Mouse (Mus musculus) testis, postnatal 14 days (tissue): ENCODE measurements around the gene Hoxa7.

ENCODE experiments used
- DNase-seq: peaks from one replicate; pipeline ENCODE4 v3.0.0; 2021; ENCODE audit warnings: low spot score

Hoxa7 gene

GRCm38 (mm10) chr6:52196811-52197210 lies 24.8 kb downstream of the Hoxa7 start:
- no peak for DNase-seq

DNA sequence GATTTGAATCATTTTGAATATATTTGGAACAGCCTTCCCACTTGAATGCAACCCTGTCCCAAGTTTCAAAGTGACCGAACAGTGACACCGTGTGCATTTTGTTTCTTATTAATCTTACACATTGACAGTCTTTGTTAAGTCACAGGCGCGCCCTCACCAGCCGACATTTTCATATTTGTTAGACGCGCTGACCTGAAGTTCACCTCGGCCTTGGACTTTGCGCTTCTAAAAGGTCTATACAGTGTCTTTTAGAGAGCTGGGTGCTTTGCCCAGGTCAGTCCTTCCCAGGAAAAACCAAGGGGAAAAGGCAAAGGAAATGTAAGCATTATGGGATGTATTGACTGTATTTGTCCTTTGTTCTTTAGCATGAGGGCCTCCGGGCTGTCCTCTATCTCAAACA lies 27.0 kb downstream of the Hoxa7 start:
- no peak for DNase-seq

DNA sequence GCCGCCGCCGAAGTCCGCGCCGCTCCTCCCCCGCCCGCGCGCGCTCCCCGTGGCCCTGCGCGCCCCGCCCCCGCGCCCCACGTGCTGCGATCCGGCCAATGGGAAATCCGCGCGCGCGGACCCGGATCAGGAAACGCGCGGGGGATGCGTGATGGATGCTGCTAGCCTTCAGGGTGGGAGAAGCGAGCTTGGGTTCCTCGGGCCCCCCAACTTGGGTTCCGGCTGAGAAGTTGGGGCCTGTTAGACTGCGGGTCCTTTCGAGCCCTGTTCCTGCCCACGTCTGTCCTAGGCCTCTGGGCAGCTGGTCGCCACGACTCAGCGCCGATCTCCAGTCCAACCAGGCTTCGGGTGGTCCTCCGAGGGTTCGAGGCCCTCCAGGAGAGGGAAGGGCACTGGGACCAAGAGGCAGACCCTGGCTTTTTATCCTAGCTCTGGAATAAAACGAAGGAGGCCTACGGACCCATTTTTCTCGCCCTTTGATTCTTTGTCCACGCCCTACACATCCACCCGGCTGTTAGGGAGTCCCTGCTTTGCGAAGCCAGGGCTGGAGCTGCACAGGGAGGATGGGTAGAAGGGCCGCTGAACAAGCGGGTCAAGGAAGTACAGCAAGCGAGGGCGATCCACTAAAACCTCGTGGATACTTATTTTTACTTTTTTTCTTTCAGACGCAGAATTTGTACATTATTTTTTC lies 29.6 kb downstream of the Hoxa7 start:
- peak; percentile 89 for DNase-seq

DNA sequence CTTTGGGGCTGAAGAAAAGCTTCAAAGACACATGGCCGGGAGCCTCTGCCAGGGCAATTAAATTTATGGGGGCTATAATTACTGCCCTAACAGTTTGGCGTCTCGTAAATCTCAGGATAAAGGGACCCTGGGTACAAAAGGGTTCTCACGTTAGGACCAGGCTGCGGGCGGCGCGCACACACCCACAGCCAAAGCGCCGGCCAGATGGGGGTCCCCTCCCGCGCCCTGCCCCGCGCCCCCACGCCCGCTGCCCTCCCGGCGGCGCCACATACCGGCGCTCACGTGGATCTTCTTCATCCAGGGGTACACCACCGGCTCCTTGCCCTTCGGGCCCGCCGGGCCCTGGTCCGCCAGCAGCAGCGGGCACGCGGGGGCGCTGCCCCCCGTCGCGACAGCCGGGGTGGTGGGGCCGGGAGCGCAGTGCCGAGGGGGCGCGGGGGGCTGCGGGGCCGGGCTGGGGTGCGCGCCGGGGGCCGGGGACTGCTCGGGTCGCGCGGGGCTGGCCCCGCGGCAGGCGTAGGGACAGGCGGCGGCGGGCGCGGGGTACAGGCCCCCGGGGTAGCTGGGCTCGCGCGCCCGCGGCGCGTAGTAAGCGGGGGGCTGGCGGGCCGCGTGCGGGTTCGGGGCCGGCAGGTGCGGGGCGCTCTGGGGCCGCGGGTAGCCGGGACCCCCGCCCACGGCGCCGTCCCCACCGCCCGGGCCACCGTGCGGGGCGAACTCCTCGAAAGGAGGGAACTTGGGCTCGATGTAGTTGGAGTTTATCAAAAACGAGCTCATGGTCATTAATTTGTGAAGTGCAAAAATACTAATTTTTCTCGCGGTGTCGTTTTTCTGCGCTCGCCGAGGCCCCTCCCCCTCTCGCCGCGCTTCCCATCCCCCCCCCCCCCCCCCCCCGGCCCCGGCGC lies 30.5 kb downstream of the Hoxa7 start, which contains the start of gene Hoxa4:
Gene Hoxa4 (minus strand): TSS at position 848 of the 905 bp plus-strand sequence.
- DNase-seq, result no peak

DNA sequence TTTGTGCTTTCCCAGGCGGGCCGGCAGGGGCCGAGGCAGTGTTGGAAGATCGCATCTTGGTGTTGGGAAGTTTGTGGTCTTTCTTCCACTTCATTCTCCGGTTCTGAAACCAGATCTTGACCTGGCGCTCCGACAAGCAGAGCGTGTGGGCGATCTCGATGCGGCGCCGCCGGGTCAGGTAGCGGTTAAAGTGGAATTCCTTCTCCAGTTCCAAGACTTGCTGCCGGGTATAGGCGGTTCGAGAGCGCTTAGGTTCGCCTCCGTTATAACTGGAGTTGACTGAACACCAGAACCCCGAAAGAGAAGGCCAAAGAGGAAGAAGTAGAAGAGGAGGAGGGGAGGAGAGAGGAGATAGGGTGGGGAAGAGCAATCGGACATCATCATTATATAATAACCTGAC lies 31.2 kb downstream of the Hoxa7 start:
- DNase-seq, result no peak

DNA sequence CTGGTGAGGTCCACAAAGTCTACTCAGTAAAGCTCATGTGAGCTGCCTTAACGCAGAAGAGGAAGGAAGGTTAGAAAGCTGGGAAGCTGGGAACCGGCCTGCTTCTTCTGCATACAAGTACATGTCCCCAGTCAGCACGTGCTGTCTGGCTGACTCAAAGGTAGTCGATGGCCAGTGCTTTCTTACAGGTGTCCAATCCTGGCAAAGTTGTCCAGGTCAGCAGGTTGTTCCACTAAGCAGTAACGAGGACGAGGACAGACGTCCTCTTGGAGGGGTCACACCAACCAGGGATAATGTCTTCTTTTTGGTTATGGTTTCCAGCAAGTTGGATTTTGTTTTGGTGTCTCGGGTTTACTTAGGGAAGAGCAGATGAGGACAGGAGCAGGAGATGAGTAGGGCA lies 31.7 kb downstream of the Hoxa7 start:
- DNase-seq, result no peak

DNA sequence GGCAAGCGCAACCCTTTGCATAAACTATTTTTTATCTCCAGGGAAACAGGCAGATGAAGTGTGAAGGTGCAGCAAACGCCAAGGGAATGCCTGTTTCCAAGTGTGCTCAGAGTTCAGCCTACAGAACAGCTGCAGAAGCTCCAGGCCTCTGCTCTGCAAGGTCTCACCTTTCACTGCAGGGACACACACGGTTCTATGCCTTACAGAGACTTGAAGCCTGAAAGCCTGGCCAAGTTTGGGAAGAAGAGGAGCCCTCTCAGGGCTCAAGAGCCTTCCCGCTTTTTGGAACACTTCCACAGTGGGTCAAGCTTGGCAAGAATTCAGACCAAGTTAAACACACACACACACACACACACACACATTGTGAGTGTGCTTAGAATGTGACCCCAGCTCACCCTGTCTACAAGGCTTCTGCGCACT lies 32.5 kb downstream of the Hoxa7 start:
- DNase-seq, result no peak

DNA sequence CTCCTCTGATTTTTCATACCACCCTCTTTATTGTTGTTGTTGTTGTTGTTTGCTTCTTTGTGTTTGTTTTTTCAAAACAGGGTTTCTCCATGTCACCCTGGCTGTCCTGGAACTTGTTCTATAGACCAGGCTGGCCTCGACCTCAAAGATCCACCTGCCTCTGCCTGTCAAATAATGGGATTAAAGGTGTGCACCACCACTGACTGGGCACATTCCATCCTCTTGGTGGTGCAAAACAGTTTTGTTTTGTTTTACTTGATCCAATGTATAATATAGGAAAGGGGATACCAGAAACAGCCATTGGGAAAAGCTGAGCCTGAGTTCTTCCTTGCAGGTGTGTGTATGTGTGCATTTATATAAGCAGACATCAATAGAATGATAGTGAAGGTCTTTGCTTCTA lies 35.2 kb downstream of the Hoxa7 start:
- DNase-seq, result no peak

DNA sequence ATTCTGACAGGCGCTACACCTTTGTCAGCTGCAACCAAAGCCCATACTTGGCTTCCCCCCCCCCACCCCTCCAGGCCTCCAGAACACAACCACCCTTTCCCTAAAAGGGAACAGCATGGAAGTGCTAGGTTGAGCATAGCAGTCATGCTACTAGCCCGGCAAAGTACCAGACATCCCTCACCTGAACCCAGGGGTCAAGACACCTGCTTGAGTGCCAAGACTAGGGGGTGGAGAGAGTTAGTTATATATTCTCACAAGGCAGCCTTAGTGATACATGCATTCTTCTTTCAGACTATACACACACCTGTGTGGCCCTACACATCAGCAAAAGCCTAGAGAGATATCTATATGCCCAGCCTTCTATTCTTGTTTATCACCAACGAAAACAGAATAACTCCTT lies 35.8 kb downstream of the Hoxa7 start:
- DNase-seq, result no peak

GRCm38 (mm10) chr6:52185222-52185621 lies 36.4 kb downstream of the Hoxa7 start:
- DNase-seq, result no peak

DNA sequence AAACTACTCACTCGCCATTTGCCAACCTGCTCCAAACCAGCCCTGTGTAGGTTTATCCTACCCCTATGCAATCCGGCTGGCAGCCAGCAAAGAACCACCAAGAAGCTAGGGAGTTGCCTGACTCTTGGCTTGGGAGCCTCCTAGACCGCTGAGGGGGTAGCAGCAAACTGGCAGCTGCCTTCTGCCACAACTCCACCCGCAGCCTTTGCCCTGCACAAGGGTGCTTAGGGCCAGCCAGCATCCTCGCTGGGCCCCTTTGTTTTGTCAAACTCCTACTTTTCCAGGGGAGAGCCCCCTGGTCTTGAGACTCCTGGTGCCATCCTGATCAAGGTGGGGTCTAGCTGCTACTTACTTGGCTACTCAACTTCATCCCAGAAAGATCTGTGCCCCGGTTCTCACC lies 37.0 kb downstream of the Hoxa7 start:
- no peak for DNase-seq

GRCm38 (mm10) chr6:52183311-52184080 lies 38.2 kb downstream of the Hoxa7 start:
- no peak for DNase-seq

DNA sequence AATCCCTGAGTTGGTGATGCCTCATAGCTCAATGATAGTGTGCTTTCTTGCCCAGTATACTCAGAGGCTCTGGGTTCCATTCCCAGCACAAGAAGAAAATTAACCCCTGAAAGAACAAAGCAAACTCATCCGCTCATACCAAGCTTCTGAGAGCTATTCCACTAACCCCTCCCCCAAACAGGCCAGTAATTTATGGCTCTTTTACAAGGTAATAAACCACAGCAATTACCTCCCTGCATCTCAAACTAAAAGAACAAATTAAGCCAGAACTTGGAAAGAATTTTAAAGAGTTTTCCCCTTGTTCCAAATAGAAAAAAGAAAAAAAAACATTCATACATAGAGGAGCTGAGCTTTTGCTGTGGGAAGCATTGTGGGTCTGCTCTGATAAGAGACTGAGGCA lies 38.9 kb downstream of the Hoxa7 start:
- DNase-seq, result no peak

GRCm38 (mm10) chr6:52182030-52182429 lies 39.6 kb downstream of the Hoxa7 start:
- DNase-seq, result no peak

- DNase-seq, result no peak
Measured at GRCm38 (mm10) chr6:52180726-52181125, 40.9 kb downstream of the Hoxa7 start.

GRCm38 (mm10) chr6:52180213-52180710 lies 41.4 kb downstream of the Hoxa7 start:
- DNase-seq, result no peak

- DNase-seq, result no peak
Measured at GRCm38 (mm10) chr6:52179690-52180089, 42.0 kb downstream of the Hoxa7 start.

GRCm38 (mm10) chr6:52178918-52179665 lies 42.6 kb downstream of the Hoxa7 start:
- DNase-seq, result no peak

GRCm38 (mm10) chr6:52177806-52178205 lies 43.8 kb downstream of the Hoxa7 start:
- no peak for DNase-seq

DNA sequence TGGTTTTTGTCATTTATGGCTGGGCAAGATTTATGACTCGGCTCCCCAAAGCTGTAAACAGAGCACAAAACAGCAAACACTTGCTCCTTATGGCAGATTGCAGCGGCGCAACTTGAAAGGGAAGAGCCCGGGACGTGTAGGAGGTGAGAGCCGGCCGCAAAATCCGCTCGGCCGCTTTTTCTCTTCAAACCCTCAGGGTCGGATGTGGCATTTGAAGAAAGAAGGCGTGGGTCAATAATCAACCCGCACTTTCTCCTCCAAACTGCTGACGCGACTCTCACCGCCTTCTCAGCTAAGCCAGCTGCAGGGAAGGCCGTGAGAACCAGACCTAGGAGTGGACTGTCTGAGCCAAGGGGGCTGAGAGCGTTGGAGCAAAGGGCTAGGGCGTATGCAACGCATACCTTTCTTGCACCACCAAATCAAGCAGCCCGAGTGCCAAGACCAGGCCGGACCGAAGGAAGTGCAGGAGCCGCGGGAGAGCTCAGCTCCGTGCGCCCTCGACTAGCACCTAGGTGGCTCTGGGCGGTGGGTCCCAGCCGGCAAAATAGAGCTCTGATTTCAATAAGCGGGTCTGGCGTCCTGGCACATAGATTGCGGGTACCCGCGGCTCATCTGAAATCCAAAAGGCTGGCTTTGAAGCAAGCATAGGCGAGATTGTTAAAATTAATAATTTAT lies 44.5 kb downstream of the Hoxa7 start, which contains the start of gene 5730596B20Rik:
Gene 5730596B20Rik (plus strand): TSS at position 438 of the 675 bp plus-strand sequence.
- no peak for DNase-seq

DNA sequence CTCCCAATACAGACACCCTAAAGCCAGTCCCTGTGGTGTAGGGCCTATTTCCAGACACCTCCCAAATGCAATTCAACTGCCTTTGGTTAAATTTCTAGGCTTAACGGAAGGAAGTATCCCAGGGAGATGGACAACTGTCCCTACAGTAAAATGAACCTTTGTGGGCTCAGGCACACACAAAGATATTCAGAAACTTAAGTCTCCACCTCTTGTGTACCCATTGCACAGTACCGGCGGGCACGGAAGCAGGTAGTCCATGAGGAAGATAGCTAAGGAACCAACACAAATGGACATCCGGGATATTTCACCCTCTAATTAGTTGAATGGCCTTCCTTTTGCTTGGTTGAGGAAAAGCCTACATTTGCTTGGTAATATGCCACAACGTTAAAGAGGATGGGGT lies 45.3 kb downstream of the Hoxa7 start:
- DNase-seq, result no peak
